Comparison of ENCODE assay signal across 8 mouse cellular contexts in the genomic region with DNA sequence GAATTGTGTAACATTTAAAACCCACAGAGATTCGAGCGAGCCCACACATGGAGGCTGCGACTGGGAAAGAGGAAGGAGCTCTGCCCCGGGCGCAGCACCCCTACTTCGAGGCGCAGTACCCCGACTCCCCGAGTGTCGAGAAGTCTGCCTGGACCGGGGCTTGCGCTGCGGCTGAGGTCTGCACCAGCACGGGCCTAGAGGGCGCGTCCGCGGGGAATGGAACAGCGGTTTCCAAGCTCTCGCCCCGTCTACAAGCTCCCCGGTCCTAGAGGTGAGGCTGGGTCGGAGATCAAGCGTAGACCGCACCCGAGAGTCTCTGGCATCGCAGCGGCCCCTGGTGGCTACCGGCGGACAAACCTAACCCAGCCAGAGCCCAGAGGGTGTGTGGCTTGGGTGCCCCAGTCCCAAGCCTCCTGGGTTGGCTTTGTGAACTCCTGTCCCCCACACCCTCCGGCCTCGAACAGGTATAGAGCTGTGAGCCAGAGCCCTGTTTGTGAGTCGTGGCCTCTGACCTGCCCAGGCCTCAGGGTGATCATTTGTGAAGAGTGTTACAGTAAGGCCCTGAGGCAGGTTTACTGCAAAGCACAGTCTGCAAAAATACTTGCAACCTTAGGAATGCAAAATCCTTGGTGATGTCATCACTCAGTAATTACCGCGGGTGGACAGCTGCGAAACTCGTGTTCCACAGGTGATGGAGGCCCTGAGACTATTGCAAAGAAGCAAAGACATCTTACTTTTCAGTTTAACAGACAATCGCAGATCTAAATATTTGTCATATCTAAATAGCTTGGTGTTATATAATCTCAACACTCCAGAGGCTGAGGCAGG. TPM values are rescaled to one million over a fixed set of nuclear protein-coding genes. Genes with fewer than 3 reads are reported as not detected.
A peak's percentile ranks its signal among the peaks of the same experiment; 100 is the strongest.
DNase-seq lines count a peak whose midpoint lies in the region; ATAC-seq and TF ChIP-seq lines count a peak whose summit lies in the region.

No protein-coding gene starts in this region.

- WGBS in liver, embryonic 13.5 days (ENCODE audit: insufficient replicate concordance): 7% methylated on average over 38 of the region's 38 CpGs
- WGBS in stomach, embryonic 16.5 days: 15% methylated on average over 38 of the region's 38 CpGs

- no peak overlapping the region; the same call in 1 of the 2 replicates for H3K4me3 ChIP-seq in liver, embryonic 13.5 days (replicated peaks)
- no peak overlapping the region for H3K4me3 ChIP-seq in myocyte
- peak overlapping the region; percentile 40 for H3K4me3 ChIP-seq in stomach, embryonic 16.5 days (replicated peaks; ENCODE audit: low read length)

- DNase-seq in left cerebral cortex, adult 18-20 months (ENCODE audit: low spot score in 2 of 2): peak; percentile 39 to 55
- no peak for DNase-seq in left cerebral cortex, adult 11 months (ENCODE audit: low spot score)
- DNase-seq in gastrocnemius, postnatal 25 days: peak; percentile 39
- no peak for DNase-seq in liver, embryonic 13.5 days

- no peak overlapping the region for H3K27ac ChIP-seq in liver, embryonic 13.5 days
- no peak overlapping the region for H3K27ac ChIP-seq in stomach, embryonic 16.5 days (ENCODE audit: low read length)

- ATAC-seq in common myeloid progenitor, adult 5-6 weeks (replicated peaks; ENCODE audit: low read depth, poor library complexity, severe bottlenecking): peak; percentile 91
- ATAC-seq in inflammation-experienced regulatory T-cells, adult 6 months: peak; percentile 91
- ATAC-seq in liver, embryonic 13.5 days (ENCODE audit: low read depth): peak; percentile 88
- ATAC-seq in stomach, embryonic 16.5 days (ENCODE audit: insufficient read depth, low FRiP score): peak; percentile 73

- H3K79me2 ChIP-seq in myocyte (ENCODE audit: control insufficient read depth, insufficient read depth): no peaks in the 10 kb centered on the region

- H3K9me3 ChIP-seq in liver, embryonic 13.5 days (replicated peaks): peaks cover 2% of the 10 kb centered on the region; the same call in 1 of the 2 replicates
- 0 out of 2 replicates have a peak, but pooled peaks cover 7% of the 10 kb centered on the region for H3K9me3 ChIP-seq in stomach, embryonic 16.5 days (replicated peaks; ENCODE audit: control insufficient read depth, low read length)

- peaks cover 16% of the 10 kb centered on the region; the same call in 1 of the 2 replicates for H3K27me3 ChIP-seq in liver, embryonic 13.5 days
- peaks cover 4% of the 10 kb centered on the region for H3K27me3 ChIP-seq in myocyte (ENCODE audit: control insufficient read depth, insufficient read depth, insufficient read length)
- no peaks in the 10 kb centered on the region for H3K27me3 ChIP-seq in stomach, embryonic 16.5 days (ENCODE audit: control insufficient read depth, insufficient read depth, low read length)

- H3ac ChIP-seq in myocyte (ENCODE audit: control insufficient read depth, insufficient read length): no peak overlapping the region

- peak overlapping the region; percentile 56 for H3K4me2 ChIP-seq in liver, embryonic 13.5 days
- H3K4me2 ChIP-seq in myocyte (ENCODE audit: low read depth): no peak overlapping the region
- peak overlapping the region; percentile 61 for H3K4me2 ChIP-seq in stomach, embryonic 16.5 days (ENCODE audit: low read depth, low read length)

- H3K4me1 ChIP-seq in liver, embryonic 13.5 days (replicated peaks): peaks cover 4% of the 10 kb centered on the region; the same call in 1 of the 2 replicates
- no peaks in the 10 kb centered on the region for H3K4me1 ChIP-seq in stomach, embryonic 16.5 days (ENCODE audit: control insufficient read depth, insufficient read depth, low read length)

- no peaks in the 10 kb centered on the region for H3K36me3 ChIP-seq in liver, embryonic 13.5 days
- H3K36me3 ChIP-seq in myocyte (ENCODE audit: control insufficient read depth, insufficient read depth): no peaks in the 10 kb centered on the region
- H3K36me3 ChIP-seq in stomach, embryonic 16.5 days (ENCODE audit: control insufficient read depth, insufficient read depth, low read length): no peaks in the 10 kb centered on the region

- no peak for TF ChIP-seq POLR2A in myocyte (IDR thresholded peaks at IDR 0.05; ENCODE audit: insufficient read length, low read depth)

- H3K9ac ChIP-seq in liver, embryonic 13.5 days: no peak overlapping the region
- H3K9ac ChIP-seq in stomach, embryonic 16.5 days (ENCODE audit: low read length): peak overlapping the region; percentile 59; the same call in 1 of the 2 replicates

TF ChIP-seq in myocyte, 11 proteins besides CTCF, POLR2A, EP300 and RAD21:
- TF ChIP-seq E2F4 (IDR thresholded peaks at IDR 0.05; ENCODE audit: insufficient read depth) (no peak), CEBPB (IDR thresholded peaks at IDR 0.05; ENCODE audit: insufficient read depth, poor library complexity, severe bottlenecking) (no peak), POLR2AphosphoS2 (IDR thresholded peaks at IDR 0.05; ENCODE audit: insufficient read length, low read depth) (no peak), MYOD1 (IDR thresholded peaks at IDR 0.05; ENCODE audit: control insufficient read depth in 1 of 3, insufficient read length in 2 of 3, low read depth in 2 of 3) (peak in 2 of 3 experiments; percentile 35 to 41), SRF (IDR thresholded peaks at IDR 0.05; ENCODE audit: control insufficient read depth, insufficient read length, low read depth) (no peak), TCF12 (IDR thresholded peaks at IDR 0.05; ENCODE audit: insufficient read depth, poor library complexity, severe bottlenecking) (no peak)
TF ChIP-seq in myocyte: peak in this region for 1.

RNA-seq across cellular contexts. Expression of a gene that starts 28.4 kb away (rescaled TPM):
- 1 to 10 TPM; 3.0 TPM for total RNA-seq in left cerebral cortex, adult 18-20 months (2021)
- total RNA-seq in common myeloid progenitor, adult 5-6 weeks (2017): 6.0 TPM in 1 of 2 replicates, not detected in the other
- under 1 TPM in 1 of 2 experiments, not detected in 1; 0.43 TPM for total RNA-seq in gastrocnemius, postnatal 25 days (2021)
- polyA plus RNA-seq in inflammation-experienced regulatory T-cells, adult 6 months (2017; shearing (Covaris generic)): 1 to 10 TPM in 1 of 3 experiments, not detected in 2; 1.4 TPM
- 2.6 and 3.1 TPM in 2 replicates for polyA plus RNA-seq in liver, embryonic 13.5 days (2015; fragmentation: Nextera tagmentation; extraction: Ambion mirVana)
- polyA plus RNA-seq in myocyte (2012; fragmentation: generic; extraction: Trizol): 0.07 TPM
- polyA plus RNA-seq in stomach, embryonic 16.5 days (2015; fragmentation: Nextera tagmentation; extraction: Ambion mirVana): 8.0 and 8.4 TPM in 2 replicates

RNA-seq across cellular contexts. Expression of a gene that starts 38.6 kb away (rescaled TPM):
- not detected for total RNA-seq in left cerebral cortex, adult 18-20 months (2021)
- total RNA-seq in common myeloid progenitor, adult 5-6 weeks (2017): 0.10 and 0.91 TPM in 2 replicates
- not detected for total RNA-seq in gastrocnemius, postnatal 25 days (2021)
- not detected for polyA plus RNA-seq in inflammation-experienced regulatory T-cells, adult 6 months (2017; shearing (Covaris generic))
- polyA plus RNA-seq in liver, embryonic 13.5 days (2015; fragmentation: Nextera tagmentation; extraction: Ambion mirVana): not detected in 2 replicates
- not detected for polyA plus RNA-seq in myocyte (2012; fragmentation: generic; extraction: Trizol)
- not detected in 2 replicates for polyA plus RNA-seq in stomach, embryonic 16.5 days (2015; fragmentation: Nextera tagmentation; extraction: Ambion mirVana)

Comparison
In these comparisons a context has a peak if more than half of its experiments do, and no peak if none do; other contexts are left out.
1. DNase-seq: peak in left cerebral cortex, adult 18-20 months (2 of 2) and gastrocnemius, postnatal 25 days (single experiment); none in left cerebral cortex, adult 11 months (single experiment) and liver, embryonic 13.5 days (single experiment).
2. Peak in every context shown above with its lines, with median percentiles within 50 percentile points of each other: ATAC-seq.